16 mouse cellular contexts compared by ENCODE assay signal in the genomic region with DNA sequence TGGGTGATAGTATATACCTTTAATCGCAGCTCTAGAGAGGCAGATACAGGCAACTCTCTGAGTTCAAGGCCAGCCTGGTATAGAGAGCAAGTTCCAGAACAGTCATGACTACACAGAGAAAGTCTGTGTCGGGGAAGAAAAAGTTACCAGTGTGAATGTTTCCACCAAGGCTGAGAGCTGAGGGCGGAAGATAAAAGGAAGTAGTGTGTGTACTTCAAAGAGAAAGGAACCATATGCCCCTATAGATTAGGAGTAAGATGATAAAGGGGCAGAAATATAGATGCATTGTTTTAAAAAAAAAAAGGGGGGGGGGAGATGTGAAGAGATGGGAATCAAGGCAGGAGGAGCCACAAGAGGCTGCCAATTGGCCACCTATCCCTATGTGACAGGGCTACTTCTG.
DNase-seq lines count a peak whose midpoint lies in the region; ATAC-seq lines count a peak whose summit lies in the region.
"Had no signal": no experiment of that assay in that cellular context is flagged by ENCODE, and none has a peak within 500 bp of the region (broad histone marks: within the 10 kb centered on the region; RNA-seq: fewer than 3 reads in every experiment).

No protein-coding gene starts in this region.

- DNase-seq in heart, adult 11 months, result peak; percentile 14
- no peak for DNase-seq in heart, postnatal 25 days (ENCODE audit: low spot score)
- DNase-seq in 416B (ENCODE audit: low read depth) (peak; percentile 21), MEL-GATA-1-ER (ENCODE audit: extremely low read depth, low read depth) (peak; percentile 80)
- DNase-seq in embryo, embryonic 11 days, result no peak
- DNase-seq: adrenal gland, postnatal 14 days; cerebellum, adult 11-12 months; cerebellum, adult 9-10 months; cerebellum, postnatal 25 days; forebrain, postnatal 0 days; gastrocnemius, postnatal 14 days; heart, postnatal 4 days had no signal

- intact Hi-C loops in heart, postnatal 25 days (cut with DNase I), result no loop called here

- ATAC-seq in megakaryocyte progenitor cell, adult 5-6 weeks (replicated peaks; ENCODE audit: poor library complexity), result peak; percentile 62
- ATAC-seq in monocyte, adult 5-6 weeks (replicated peaks; ENCODE audit: insufficient number of reproducible peaks, low FRiP score, low TSS enrichment, poor library complexity, severe bottlenecking), result no peak
- ATAC-seq: forebrain, embryonic 13.5 days; forebrain, postnatal 0 days; hindbrain, embryonic 16.5 days had no signal

Comparison
In these comparisons a context has a peak if more than half of its experiments do, and no peak if none do; other contexts are left out.
1. DNase-seq: peak in heart, adult 11 months (single experiment), 416B (single experiment) and MEL-GATA-1-ER (single experiment); none in heart, postnatal 25 days (single experiment) and embryo, embryonic 11 days (single experiment).